Mouse (Mus musculus) C2C12 (cell line): Measurements from ENCODE around the gene Nek7. TPM values are rescaled to one million over a fixed set of nuclear protein-coding genes. Genes with fewer than 3 reads are reported as not detected.

Experiments
- H3K27me3 ChIP-seq: one replicate; pipeline ENCODE4 v1.6.1; 2011; ENCODE audit not compliant: control insufficient read depth, insufficient read depth, insufficient read length
- H3K36me3 ChIP-seq: one replicate; pipeline ENCODE4 v1.6.1; 2011; ENCODE audit not compliant: control insufficient read depth, insufficient read depth
- H3K4me3 ChIP-seq: one replicate; pipeline ENCODE4 v1.5.1; 2011; ENCODE audit warnings: mild to moderate bottlenecking, control low read depth; ENCODE audit not compliant: poor library complexity, insufficient read depth, severe bottlenecking
- H3K79me2 ChIP-seq: one replicate; pipeline ENCODE4 v1.6.1; 2011; ENCODE audit not compliant: control insufficient read depth, insufficient read depth
- H3K79me3 ChIP-seq: one replicate; pipeline ENCODE4 v1.6.1; 2011; ENCODE audit warnings: low read depth, control low read depth
- H3ac ChIP-seq: one replicate; pipeline ENCODE3; 2011; ENCODE audit warnings: low read depth; ENCODE audit not compliant: control insufficient read depth, insufficient read length
- CEBPB ChIP-seq: IDR thresholded peaks from one replicate; pipeline ENCODE4 v1.6.1; 2011; ENCODE audit warnings: low read depth, mild to moderate bottlenecking, control low read depth, moderate library complexity
- CTCF ChIP-seq: IDR thresholded peaks from one replicate; pipeline ENCODE4 v1.5.1; 2011; ENCODE audit not compliant: control insufficient read depth, insufficient read depth, insufficient read length
- FOSL1 ChIP-seq: IDR thresholded peaks from one replicate; pipeline ENCODE4 v1.8.0; 2011; ENCODE audit warnings: mild to moderate bottlenecking, low read length; ENCODE audit not compliant: poor library complexity, insufficient read depth, severe bottlenecking
- MAX ChIP-seq: IDR thresholded peaks from one replicate; pipeline ENCODE4 v1.6.1; 2011; ENCODE audit warnings: mild to moderate bottlenecking, control low read depth
- MYOD1 ChIP-seq: IDR thresholded peaks from one replicate; pipeline ENCODE4 v1.6.1; 2011; ENCODE audit warnings: low read depth; ENCODE audit not compliant: control insufficient read depth, insufficient read length
- MYOG ChIP-seq: IDR thresholded peaks from one replicate; pipeline ENCODE4 v1.6.1; 2011; ENCODE audit not compliant: control insufficient read depth, insufficient read length; ENCODE audit errors: extremely low read depth
- USF1 ChIP-seq: IDR thresholded peaks from one replicate; pipeline ENCODE4 v1.6.1; 2011; ENCODE audit warnings: low read depth, mild to moderate bottlenecking, control low read depth, moderate library complexity
- polyA plus RNA-seq: library from polyadenylated mRNA; unstranded; fragments of >200 nt; fragmentation: generic; extraction: Trizol; gene quantifications from one replicate; pipeline ENCODE4 v1.2.1, GENCODE M21; 2012; ENCODE audit warnings: missing spikeins

Nek7 gene
- polyA plus RNA-seq, 1 experiment: 12.0 TPM

DNA sequence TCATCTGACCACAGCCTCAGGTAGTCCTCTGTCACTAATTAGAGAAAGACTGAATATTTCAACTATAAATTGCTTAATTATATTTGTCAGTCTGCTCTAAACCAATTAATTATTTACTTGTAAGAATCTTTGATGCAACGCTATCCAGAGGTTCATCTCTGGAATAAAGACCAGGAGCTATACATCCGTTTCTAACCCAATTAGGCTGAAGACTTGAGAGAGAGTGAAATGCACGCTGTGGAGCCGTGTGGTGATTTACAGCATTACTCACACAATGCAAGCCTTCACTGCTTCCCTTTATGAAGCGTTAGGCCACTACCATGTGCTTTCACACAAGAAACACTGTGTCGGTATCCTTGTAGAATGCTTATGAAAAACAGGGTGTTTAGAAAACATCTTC lies 96.0 kb downstream of the Nek7 start:
- no peak for TF ChIP-seq MYOD1
- TF ChIP-seq MYOG: no peak
- TF ChIP-seq FOSL1: no peak
- TF ChIP-seq MAX: no peak
- TF ChIP-seq CEBPB: no peak
- TF ChIP-seq CTCF: no peak
- no peak for TF ChIP-seq USF1
- no peak overlapping the region for H3ac ChIP-seq
- peaks cover 10% of the 10 kb centered on the region for H3K36me3 ChIP-seq
- H3K27me3 ChIP-seq: no peaks in the 10 kb centered on the region
- H3K79me2 ChIP-seq: peaks cover 5% of the 10 kb centered on the region
- H3K79me3 ChIP-seq: peaks cover 4% of the 10 kb centered on the region
- no peak overlapping the region for H3K4me3 ChIP-seq

DNA sequence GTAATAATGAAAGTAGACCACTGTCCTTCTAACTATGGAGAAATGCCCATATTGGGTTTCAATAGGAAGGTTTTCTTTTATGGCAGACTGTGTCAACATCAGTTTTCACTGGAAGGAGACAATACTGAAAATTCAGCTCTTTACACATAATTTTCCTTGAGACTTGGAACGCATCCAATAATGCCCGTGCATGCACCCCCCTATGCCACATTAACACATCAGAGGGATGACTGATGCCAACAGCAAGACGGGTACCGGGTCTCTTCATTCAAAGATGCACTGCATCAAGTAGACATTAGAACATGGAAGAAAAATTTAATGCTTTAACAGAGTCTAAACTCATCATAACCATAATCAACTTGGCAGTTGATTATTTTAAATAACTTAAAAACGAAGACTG lies 101.7 kb downstream of the Nek7 start:
- H3K36me3 ChIP-seq: peaks cover 13% of the 10 kb centered on the region
- H3K4me3 ChIP-seq: no peak overlapping the region
- no peak overlapping the region for H3ac ChIP-seq
- no peaks in the 10 kb centered on the region for H3K27me3 ChIP-seq
- TF ChIP-seq USF1 (no peak), CTCF (no peak), FOSL1 (no peak), MAX (no peak), CEBPB (no peak), MYOD1 (no peak), MYOG (no peak)
- peaks cover 9% of the 10 kb centered on the region for H3K79me3 ChIP-seq
- H3K79me2 ChIP-seq: peaks cover 20% of the 10 kb centered on the region

- Histone ChIP-seq H3K27me3 (no peaks in the 10 kb centered on the region), H3K36me3 (peaks cover 13% of the 10 kb centered on the region), H3K79me3 (peaks cover 7% of the 10 kb centered on the region), H3K79me2 (peaks cover 20% of the 10 kb centered on the region), H3K4me3 (no peak overlapping the region), H3ac (no peak overlapping the region)
- TF ChIP-seq MYOG: no peak
- no peak for TF ChIP-seq CEBPB
- no peak for TF ChIP-seq MYOD1
- TF ChIP-seq CTCF: no peak
- TF ChIP-seq USF1: no peak
- no peak for TF ChIP-seq MAX
- no peak for TF ChIP-seq FOSL1
Measured at GRCm38 (mm10) chr1:138517360-138518099, 102.4 kb downstream of the Nek7 start.

DNA sequence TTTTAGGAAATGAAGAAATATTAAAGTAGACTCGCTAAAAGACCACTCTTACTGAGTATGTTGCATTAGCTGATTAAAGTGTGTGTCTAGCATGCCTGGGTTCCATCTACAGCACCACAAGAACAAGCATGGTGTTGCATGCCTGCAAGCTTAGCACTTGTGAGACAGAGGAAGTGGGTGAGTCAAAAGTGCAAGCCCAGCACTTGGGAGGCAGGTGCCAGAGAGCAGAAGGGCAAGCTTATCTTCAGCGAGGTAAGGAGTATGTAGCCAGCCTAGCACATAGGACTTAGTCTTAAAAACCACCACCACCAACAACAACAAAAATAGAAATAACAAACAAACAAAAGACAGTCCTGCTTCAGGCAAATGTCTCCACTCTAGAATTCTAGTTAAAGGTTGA lies 103.0 kb downstream of the Nek7 start:
- peaks cover 5% of the 10 kb centered on the region for H3K79me3 ChIP-seq
- H3K4me3 ChIP-seq: no peak overlapping the region
- no peak overlapping the region for H3ac ChIP-seq

DNA sequence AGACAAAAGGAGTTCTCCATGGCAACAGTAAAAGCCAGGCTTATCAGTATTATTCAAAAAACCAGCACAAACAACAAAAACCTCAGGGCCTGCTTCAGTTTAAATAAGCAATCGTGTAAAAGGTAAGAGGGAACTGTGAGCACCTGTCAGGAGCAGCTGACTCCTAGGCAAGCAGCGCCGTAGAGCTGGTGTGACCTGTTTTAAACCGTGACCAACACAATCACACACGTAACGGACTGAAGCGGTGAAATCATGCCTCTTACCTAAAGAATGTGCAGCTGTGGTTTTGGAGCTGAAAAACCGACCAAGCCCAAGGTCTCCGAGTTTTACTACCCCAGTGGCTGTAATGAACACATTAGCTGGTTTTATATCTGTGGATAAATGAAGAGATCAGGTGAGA lies 104.6 kb downstream of the Nek7 start:
- peaks cover 5% of the 10 kb centered on the region for H3K79me3 ChIP-seq
- TF ChIP-seq CEBPB (no peak), MYOD1 (peak; percentile 30)

More for the DNA sequence above, 103.0 kb downstream of the Nek7 start:
- peaks cover 13% of the 10 kb centered on the region for H3K36me3 ChIP-seq
- no peaks in the 10 kb centered on the region for H3K27me3 ChIP-seq
- TF ChIP-seq MYOD1 (no peak), MYOG (no peak), MAX (no peak), CEBPB (no peak), CTCF (no peak), FOSL1 (no peak), USF1 (no peak)
- H3K79me2 ChIP-seq: peaks cover 20% of the 10 kb centered on the region

DNA sequence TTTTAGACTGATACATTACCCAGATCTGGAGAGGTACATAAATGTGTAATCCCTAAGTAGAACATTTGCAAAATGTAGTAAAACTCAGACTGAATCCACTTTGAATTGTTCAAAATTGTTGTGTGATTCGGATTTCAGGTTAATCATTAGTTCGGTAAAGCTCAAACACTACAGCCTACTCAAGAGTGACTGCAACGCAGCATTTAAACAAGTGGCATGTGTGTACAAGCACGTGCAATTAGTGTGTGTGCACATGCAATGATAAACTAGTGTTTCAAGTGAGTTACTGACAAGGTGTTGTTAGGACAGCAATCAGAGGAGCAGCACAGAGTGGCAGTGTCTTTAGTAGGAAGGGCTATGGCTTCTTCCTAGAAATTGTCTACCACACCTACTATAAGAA lies 106.0 kb downstream of the Nek7 start:
- peaks cover 24% of the 10 kb centered on the region for H3K79me2 ChIP-seq
- no peak overlapping the region for H3ac ChIP-seq
- no peaks in the 10 kb centered on the region for H3K27me3 ChIP-seq
- H3K4me3 ChIP-seq: no peak overlapping the region
- H3K36me3 ChIP-seq: peaks cover 13% of the 10 kb centered on the region
- TF ChIP-seq FOSL1 (no peak), MYOD1 (no peak), USF1 (no peak), MYOG (no peak), MAX (no peak), CTCF (no peak), CEBPB (no peak)
- H3K79me3 ChIP-seq: peaks cover 5% of the 10 kb centered on the region

More for the DNA sequence above, 104.6 kb downstream of the Nek7 start:
- Histone ChIP-seq H3K4me3 (no peak overlapping the region), H3K27me3 (no peaks in the 10 kb centered on the region), H3K36me3 (peaks cover 13% of the 10 kb centered on the region), H3ac (peak overlapping the region; percentile 8), H3K79me2 (peaks cover 24% of the 10 kb centered on the region)
